Mouse (Mus musculus) ovary, postnatal 14 days (tissue): Measurements from ENCODE around the gene Cdkn1b.

Experiments used
- DNase-seq: peaks from one replicate; pipeline ENCODE4 v3.0.0; 2022; ENCODE audit warnings: low spot score

The Cdkn1b gene

GRCm38 (mm10) chr6:134903891-134904884 is 16.0 kb upstream of the Cdkn1b start:
- no peak for DNase-seq

- no peak for DNase-seq
Observed at GRCm38 (mm10) chr6:134905811-134906210, 14.4 kb upstream of the Cdkn1b start.

GRCm38 (mm10) chr6:134914523-134914922 is 5.7 kb upstream of the Cdkn1b start:
- DNase-seq, result no peak

GRCm38 (mm10) chr6:134916641-134917040 is 3.6 kb upstream of the Cdkn1b start:
- no peak for DNase-seq

- peak; percentile 45 for DNase-seq
Observed at GRCm38 (mm10) chr6:134917087-134917486, 3.1 kb upstream of the Cdkn1b start.

GRCm38 (mm10) chr6:134918769-134919168 is 1.4 kb upstream of the Cdkn1b start:
- no peak for DNase-seq

- no peak for DNase-seq
Observed at GRCm38 (mm10) chr6:134919511-134920189, 551 bp upstream of the Cdkn1b start.

GRCm38 (mm10) chr6:134921014-134921694 is 953 bp downstream of the Cdkn1b start:
- no peak for DNase-seq

GRCm38 (mm10) chr6:134921695-134922510 is 1.7 kb downstream of the Cdkn1b start:
- DNase-seq, result no peak

GRCm38 (mm10) chr6:134922511-134923195 is 2.5 kb downstream of the Cdkn1b start:
- DNase-seq, result no peak

GRCm38 (mm10) chr6:134923670-134924069 is 3.5 kb downstream of the Cdkn1b start:
- DNase-seq, result no peak

GRCm38 (mm10) chr6:134924262-134924661 is 4.1 kb downstream of the Cdkn1b start:
- DNase-seq, result no peak

GRCm38 (mm10) chr6:134925673-134926337 is 5.6 kb downstream of the Cdkn1b start:
- no peak for DNase-seq

GRCm38 (mm10) chr6:134926338-134926705 is 6.1 kb downstream of the Cdkn1b start:
- no peak for DNase-seq

- peak; percentile 42 for DNase-seq
Observed at GRCm38 (mm10) chr6:134926803-134927594, 6.8 kb downstream of the Cdkn1b start.

- no peak for DNase-seq
Observed at GRCm38 (mm10) chr6:134927595-134928095, 7.4 kb downstream of the Cdkn1b start.

- DNase-seq, result peak; percentile 73
Observed at GRCm38 (mm10) chr6:134928096-134928888, 8.1 kb downstream of the Cdkn1b start.

GRCm38 (mm10) chr6:134928889-134929310 is 8.7 kb downstream of the Cdkn1b start:
- no peak for DNase-seq

GRCm38 (mm10) chr6:134929926-134930325 is 9.7 kb downstream of the Cdkn1b start:
- DNase-seq, result no peak
